Mouse (Mus musculus): ENCODE data around the gene Bnipl. TPM values are rescaled to one million over a fixed set of nuclear protein-coding genes. Genes with fewer than 3 reads are reported as not detected.
A peak's percentile ranks its signal among the peaks of the same experiment; 100 is the strongest.

Gene Bnipl
- polyA plus RNA-seq, 1 experiment, result 1.8 TPM

GRCm38 (mm10) chr3:95291041-95291440, 40.0 kb upstream of the Bnipl start:
- 85% methylated on average over 4 of the region's 4 CpGs for WGBS
- H3K27ac ChIP-seq (ENCODE audit: insufficient read depth, low read length), result no peak overlapping the region
- H3K27me3 ChIP-seq (ENCODE audit: control insufficient read depth, insufficient read depth, low read length), result no peaks in the 10 kb centered on the region
- H3K4me1 ChIP-seq (ENCODE audit: control insufficient read depth, insufficient read depth, low read length), result peaks cover 21% of the 10 kb centered on the region
- H3K4me3 ChIP-seq (replicated peaks; ENCODE audit: insufficient read depth, low read depth, low read length), result no peak overlapping the region
- no peak for TF ChIP-seq POLR2A (IDR thresholded peaks at IDR 0.05; ENCODE audit: borderline replicate concordance, insufficient read depth, low read length)
- TF ChIP-seq CTCF (IDR thresholded peaks at IDR 0.05; ENCODE audit: borderline replicate concordance, insufficient read depth, low read depth, low read length), result no peak
- DNase-seq, result no peak

- WGBS, result 47% methylated on average over 6 of the region's 6 CpGs
- no peaks in the 10 kb centered on the region for H3K27me3 ChIP-seq (ENCODE audit: control insufficient read depth, insufficient read depth, low read length)
- no peak overlapping the region for H3K4me3 ChIP-seq (replicated peaks; ENCODE audit: insufficient read depth, low read depth, low read length)
- no peak for DNase-seq
- no peak overlapping the region for H3K27ac ChIP-seq (ENCODE audit: insufficient read depth, low read length)
- H3K4me1 ChIP-seq (ENCODE audit: control insufficient read depth, insufficient read depth, low read length), result peaks cover 23% of the 10 kb centered on the region
- no peak for TF ChIP-seq CTCF (IDR thresholded peaks at IDR 0.05; ENCODE audit: borderline replicate concordance, insufficient read depth, low read depth, low read length)
- no peak for TF ChIP-seq POLR2A (IDR thresholded peaks at IDR 0.05; ENCODE audit: borderline replicate concordance, insufficient read depth, low read length)
Observed at GRCm38 (mm10) chr3:95290156-95290555, 39.2 kb upstream of the Bnipl start.

- peaks cover 23% of the 10 kb centered on the region for H3K4me1 ChIP-seq (ENCODE audit: control insufficient read depth, insufficient read depth, low read length)
- TF ChIP-seq CTCF (IDR thresholded peaks at IDR 0.05; ENCODE audit: borderline replicate concordance, insufficient read depth, low read depth, low read length) (no peak), POLR2A (IDR thresholded peaks at IDR 0.05; ENCODE audit: borderline replicate concordance, insufficient read depth, low read length) (no peak)
- no peak overlapping the region for H3K4me3 ChIP-seq (replicated peaks; ENCODE audit: insufficient read depth, low read depth, low read length)
- 16% methylated on average over 4 of the region's 4 CpGs for WGBS
- H3K27me3 ChIP-seq (ENCODE audit: control insufficient read depth, insufficient read depth, low read length), result no peaks in the 10 kb centered on the region
- no peak overlapping the region for H3K27ac ChIP-seq (ENCODE audit: insufficient read depth, low read length)
- DNase-seq, result peak; percentile 82 to 93
Observed at GRCm38 (mm10) chr3:95289419-95289818, 38.4 kb upstream of the Bnipl start.

- H3K27ac ChIP-seq (ENCODE audit: insufficient read depth, low read length), result no peak overlapping the region
- peaks cover 19% of the 10 kb centered on the region for H3K4me1 ChIP-seq (ENCODE audit: control insufficient read depth, insufficient read depth, low read length)
- TF ChIP-seq CTCF (IDR thresholded peaks at IDR 0.05; ENCODE audit: borderline replicate concordance, insufficient read depth, low read depth, low read length) (no peak), POLR2A (IDR thresholded peaks at IDR 0.05; ENCODE audit: borderline replicate concordance, insufficient read depth, low read length) (no peak)
- no peak overlapping the region for H3K4me3 ChIP-seq (replicated peaks; ENCODE audit: insufficient read depth, low read depth, low read length)
- DNase-seq, result no peak
- no peaks in the 10 kb centered on the region for H3K27me3 ChIP-seq (ENCODE audit: control insufficient read depth, insufficient read depth, low read length)
- WGBS, result 78% methylated on average over 3 of the region's 3 CpGs
Observed at GRCm38 (mm10) chr3:95287541-95287940, 36.5 kb upstream of the Bnipl start.

- Histone ChIP-seq H3K4me1 (ENCODE audit: control insufficient read depth, insufficient read depth, low read length) (peaks cover 19% of the 10 kb centered on the region), H3K27me3 (ENCODE audit: control insufficient read depth, insufficient read depth, low read length) (no peaks in the 10 kb centered on the region), H3K4me3 (replicated peaks; ENCODE audit: insufficient read depth, low read depth, low read length) (no peak overlapping the region), H3K27ac (ENCODE audit: insufficient read depth, low read length) (no peak overlapping the region)
- TF ChIP-seq POLR2A (IDR thresholded peaks at IDR 0.05; ENCODE audit: borderline replicate concordance, insufficient read depth, low read length) (no peak), CTCF (IDR thresholded peaks at IDR 0.05; ENCODE audit: borderline replicate concordance, insufficient read depth, low read depth, low read length) (no peak)
- WGBS, result 73% methylated on average over 7 of the region's 7 CpGs
- DNase-seq, result peak in 1 of 2 experiments; percentile 5
Observed at GRCm38 (mm10) chr3:95286510-95286909, 35.5 kb upstream of the Bnipl start.

- WGBS, result 35% methylated on average over 5 of the region's 5 CpGs
- TF ChIP-seq POLR2A (IDR thresholded peaks at IDR 0.05; ENCODE audit: borderline replicate concordance, insufficient read depth, low read length), result no peak
- no peak for TF ChIP-seq CTCF (IDR thresholded peaks at IDR 0.05; ENCODE audit: borderline replicate concordance, insufficient read depth, low read depth, low read length)
- Histone ChIP-seq H3K27ac (ENCODE audit: insufficient read depth, low read length) (no peak overlapping the region), H3K4me1 (ENCODE audit: control insufficient read depth, insufficient read depth, low read length) (peaks cover 19% of the 10 kb centered on the region), H3K4me3 (replicated peaks; ENCODE audit: insufficient read depth, low read depth, low read length) (peak overlapping the region; percentile 25), H3K27me3 (ENCODE audit: control insufficient read depth, insufficient read depth, low read length) (no peaks in the 10 kb centered on the region)
- DNase-seq, result no peak
Observed at GRCm38 (mm10) chr3:95286011-95286410, 35.0 kb upstream of the Bnipl start.

GRCm38 (mm10) chr3:95285390-95285789, 34.4 kb upstream of the Bnipl start:
- peaks cover 16% of the 10 kb centered on the region for H3K4me1 ChIP-seq (ENCODE audit: control insufficient read depth, insufficient read depth, low read length)
- WGBS, result 54% methylated on average over 5 of the region's 5 CpGs
- TF ChIP-seq CTCF (IDR thresholded peaks at IDR 0.05; ENCODE audit: borderline replicate concordance, insufficient read depth, low read depth, low read length) (no peak), POLR2A (IDR thresholded peaks at IDR 0.05; ENCODE audit: borderline replicate concordance, insufficient read depth, low read length) (no peak)
- no peak overlapping the region for H3K27ac ChIP-seq (ENCODE audit: insufficient read depth, low read length)
- H3K27me3 ChIP-seq (ENCODE audit: control insufficient read depth, insufficient read depth, low read length), result no peaks in the 10 kb centered on the region
- no peak for DNase-seq
- peak overlapping the region; percentile 84 for H3K4me3 ChIP-seq (replicated peaks; ENCODE audit: insufficient read depth, low read depth, low read length)

GRCm38 (mm10) chr3:95284501-95285281, 33.7 kb upstream of the Bnipl start:
- H3K27ac ChIP-seq (ENCODE audit: insufficient read depth, low read length), result peak overlapping the region; percentile 83
- peak overlapping the region; percentile 84 for H3K4me3 ChIP-seq (replicated peaks; ENCODE audit: insufficient read depth, low read depth, low read length)
- no peak for DNase-seq
- WGBS, result 20% methylated on average over 12 of the region's 12 CpGs
- TF ChIP-seq CTCF (IDR thresholded peaks at IDR 0.05; ENCODE audit: borderline replicate concordance, insufficient read depth, low read depth, low read length) (no peak), POLR2A (IDR thresholded peaks at IDR 0.05; ENCODE audit: borderline replicate concordance, insufficient read depth, low read length) (no peak)
- no peaks in the 10 kb centered on the region for H3K27me3 ChIP-seq (ENCODE audit: control insufficient read depth, insufficient read depth, low read length)
- peaks cover 12% of the 10 kb centered on the region for H3K4me1 ChIP-seq (ENCODE audit: control insufficient read depth, insufficient read depth, low read length)
